Mouse (Mus musculus) testis, postnatal 10 days (tissue): ENCODE data around the gene Pik3r1.

Experiments
- DNase-seq: peaks from one replicate; pipeline ENCODE4 v3.0.0; 2021; ENCODE audit warnings: low spot score

Pik3r1 gene

DNA sequence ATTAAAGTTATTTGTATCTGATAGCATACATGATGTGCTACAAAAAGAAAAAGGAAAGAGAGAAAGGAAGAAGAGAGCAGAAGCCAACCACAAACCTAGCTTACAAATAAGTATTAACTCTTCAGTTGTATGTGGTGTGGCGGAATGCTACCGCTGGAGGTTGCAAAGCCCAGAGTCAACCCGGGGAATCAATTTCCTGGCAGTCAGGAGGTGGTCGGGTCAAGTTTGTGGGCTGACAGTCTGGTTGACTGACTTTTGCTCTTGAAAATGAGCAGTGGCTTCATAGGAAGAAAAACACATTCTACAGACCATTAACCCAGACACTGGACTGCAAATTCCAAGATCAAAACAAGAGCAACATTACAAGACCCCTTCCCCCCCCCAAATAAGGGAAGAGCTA is 85.6 kb downstream of the Pik3r1 start:
- no peak for DNase-seq

DNA sequence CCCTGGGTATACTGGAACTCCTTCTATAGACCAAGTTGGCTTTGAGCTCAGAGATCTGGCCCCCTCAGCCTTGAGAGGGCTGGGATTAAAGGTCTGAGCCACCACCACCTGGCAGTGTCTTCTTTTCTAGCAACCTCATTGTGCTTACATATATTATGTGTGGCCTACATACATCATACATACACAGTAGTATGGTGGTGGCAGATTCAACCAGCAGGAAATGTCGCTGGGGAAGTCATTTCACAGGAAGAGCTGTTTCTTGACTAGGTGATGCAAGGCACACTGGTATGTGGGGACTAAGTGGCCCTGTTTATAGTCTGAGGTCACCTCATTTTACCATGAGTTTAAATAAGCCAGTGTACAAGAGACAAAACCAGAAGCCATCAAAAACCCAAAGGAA is 87.9 kb downstream of the Pik3r1 start:
- no peak for DNase-seq

DNA sequence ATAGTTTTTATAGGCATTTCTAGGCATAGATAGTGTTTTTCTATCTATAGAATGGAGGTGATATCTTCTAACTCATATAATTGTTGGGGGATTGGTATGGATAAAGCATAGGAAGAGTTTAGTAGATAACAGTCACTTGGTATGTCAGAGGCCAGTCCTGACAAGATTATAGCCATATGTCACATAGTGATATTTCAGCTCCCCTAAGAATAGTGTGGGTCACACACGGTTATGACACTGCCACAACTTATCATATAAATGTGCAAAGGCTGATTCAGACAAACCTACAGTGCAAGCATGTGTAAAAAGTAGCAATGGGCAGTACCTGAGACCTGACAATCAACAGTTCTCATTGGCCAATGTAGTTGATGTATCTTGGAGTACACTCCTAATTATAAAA is 89.0 kb downstream of the Pik3r1 start:
- no peak for DNase-seq

DNA sequence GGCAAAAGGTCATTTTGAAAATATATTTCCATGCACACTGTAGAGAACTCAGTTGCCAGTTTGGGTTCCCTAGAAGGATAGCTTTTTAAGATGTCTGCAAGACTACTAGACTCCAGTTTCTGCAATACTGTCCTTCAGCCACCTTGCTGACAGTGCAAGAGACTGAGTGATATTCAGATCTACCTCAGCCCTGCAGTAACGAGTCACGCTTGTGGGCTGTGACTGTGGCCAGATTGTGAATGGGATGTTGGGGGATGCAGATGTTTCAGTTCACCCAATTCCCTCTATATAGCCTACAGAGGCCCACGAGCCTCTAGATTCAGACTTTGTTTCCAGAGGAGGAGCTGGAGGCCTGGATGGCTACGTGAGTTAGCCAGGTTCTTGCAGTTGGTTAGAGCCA is 90.0 kb downstream of the Pik3r1 start:
- no peak for DNase-seq

DNA sequence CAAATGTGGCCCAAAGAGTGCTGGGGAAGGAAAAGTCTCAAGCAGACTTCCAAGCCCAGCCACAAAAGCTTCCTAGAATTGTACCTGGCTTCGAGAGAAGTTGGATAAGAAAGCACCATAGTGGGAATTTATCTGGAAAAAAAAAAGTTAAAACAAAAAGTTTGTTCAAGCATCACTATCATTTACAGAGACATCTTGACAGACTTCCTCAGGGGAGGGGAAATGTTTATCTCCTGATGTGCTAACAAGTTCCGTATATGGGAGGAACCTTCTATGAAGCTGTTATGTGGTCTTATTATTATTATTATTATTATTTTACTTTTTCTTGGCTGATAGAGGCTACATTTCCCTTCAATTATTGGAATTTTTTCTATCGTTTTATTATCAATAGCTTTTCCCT is 94.1 kb downstream of the Pik3r1 start:
- DNase-seq: no peak

DNA sequence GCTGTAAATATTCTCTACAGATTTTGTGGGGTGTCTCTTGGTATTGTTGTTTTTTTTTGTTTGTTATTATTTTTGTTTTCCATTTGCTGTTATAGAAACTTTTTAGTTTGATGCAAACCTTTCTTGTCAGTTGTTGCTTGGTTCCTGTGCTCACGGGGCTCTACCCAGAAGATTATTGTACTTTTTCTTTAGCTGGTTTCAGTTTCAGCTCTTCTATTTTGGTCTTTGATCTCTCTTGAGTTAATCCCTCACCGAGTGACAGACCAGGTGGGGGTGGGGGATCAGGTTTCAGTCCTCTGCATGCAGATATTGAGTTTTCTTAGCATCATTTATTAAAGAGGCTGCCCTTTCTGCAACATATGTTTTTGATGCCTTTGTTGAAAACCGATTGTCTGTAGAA is 99.2 kb downstream of the Pik3r1 start:
- DNase-seq: no peak

DNA sequence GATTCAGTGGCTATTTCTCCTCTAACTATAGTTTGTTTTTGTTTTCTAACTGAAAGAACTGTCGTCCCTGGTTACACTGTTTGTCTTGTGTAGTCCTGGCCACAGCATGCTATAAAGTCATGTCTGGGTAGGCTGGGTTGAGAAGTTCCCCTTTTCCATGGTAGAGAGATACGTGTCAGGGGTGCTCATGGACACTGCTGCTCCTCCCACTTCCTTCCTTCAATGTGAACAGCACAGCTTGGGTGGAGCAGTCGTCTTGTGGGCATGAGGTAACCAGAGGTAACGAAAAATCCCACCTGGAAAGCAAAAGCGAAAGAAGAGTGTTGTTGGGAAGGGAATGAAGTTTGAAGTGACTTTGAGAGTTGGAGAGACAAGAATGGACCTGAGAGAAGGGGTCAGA is 104.0 kb downstream of the Pik3r1 start:
- no peak for DNase-seq

DNA sequence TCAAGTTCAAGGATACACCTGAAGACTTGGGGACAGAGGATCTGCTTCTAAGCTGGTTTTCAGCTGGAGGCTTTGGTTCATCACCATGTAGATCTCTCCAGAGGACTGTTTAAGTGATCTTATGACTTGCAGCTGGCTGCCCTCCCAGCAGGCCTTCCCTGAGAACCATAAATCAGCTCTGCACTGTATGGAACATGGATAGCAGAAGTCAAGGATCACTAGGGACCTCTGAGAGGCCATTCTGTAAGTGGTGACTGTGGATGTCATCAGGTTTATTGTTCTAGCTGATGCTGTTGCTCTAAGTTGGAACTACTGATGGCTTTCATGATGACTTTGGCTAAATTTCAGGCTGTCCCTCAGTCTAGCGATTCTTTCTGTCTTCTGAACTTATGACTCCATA is 105.1 kb downstream of the Pik3r1 start:
- DNase-seq: no peak

DNA sequence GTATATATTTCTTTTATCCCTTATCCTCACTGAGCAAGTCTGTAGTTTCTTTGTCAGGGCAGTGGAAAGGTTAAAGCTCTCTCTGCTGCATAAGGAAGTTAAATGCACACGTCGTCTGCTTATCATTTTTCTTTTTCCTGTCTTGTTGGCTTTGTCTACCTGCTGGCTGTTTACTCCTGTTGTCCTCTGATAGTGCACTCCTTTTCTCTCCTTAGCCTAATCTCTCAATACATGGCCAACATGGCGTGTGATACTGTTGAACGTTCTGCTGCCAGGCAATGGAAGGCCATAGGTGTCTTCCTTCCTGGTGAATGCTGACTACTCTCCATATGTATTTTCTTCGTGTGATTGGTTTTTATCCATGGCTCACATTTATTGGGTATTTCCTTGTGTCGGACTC is 106.5 kb downstream of the Pik3r1 start:
- no peak for DNase-seq

DNA sequence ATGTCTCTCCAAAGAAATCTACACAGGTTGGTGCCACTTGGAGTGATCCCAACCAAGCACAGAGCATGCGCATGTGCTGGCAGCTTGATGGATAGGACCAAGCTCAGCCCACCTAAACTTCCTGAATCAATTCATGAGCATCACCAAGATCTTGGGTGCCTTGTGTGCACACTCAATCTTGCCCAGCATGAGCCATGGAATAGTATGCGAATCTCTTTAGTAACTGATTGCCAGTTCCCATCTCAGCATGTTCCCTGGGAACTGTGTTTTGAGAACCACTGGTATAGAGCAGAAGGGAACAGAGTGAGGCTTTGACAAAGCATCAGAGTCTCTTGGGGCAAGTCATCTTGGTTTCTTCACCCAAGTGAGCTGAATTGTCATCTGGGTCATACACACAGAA is 107.8 kb downstream of the Pik3r1 start:
- no peak for DNase-seq

DNA sequence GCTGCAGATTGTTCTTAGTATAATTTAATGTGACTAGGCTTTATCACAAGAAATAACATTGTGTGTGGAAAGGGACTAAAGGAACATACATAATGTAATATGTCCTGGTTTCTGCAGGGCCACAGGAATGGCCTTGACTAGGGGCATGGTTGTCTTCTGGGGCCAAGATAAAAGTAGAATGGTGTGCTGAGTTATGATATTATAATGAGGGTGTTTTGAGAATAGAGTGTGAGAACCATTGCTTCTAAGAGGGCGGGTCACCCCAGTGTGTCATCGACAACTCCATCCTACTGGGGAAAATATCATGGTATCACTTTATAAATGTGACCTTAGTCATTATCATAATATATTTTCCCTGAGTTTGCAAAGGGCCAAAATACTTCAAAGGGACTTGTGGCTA is 115.9 kb downstream of the Pik3r1 start:
- DNase-seq: no peak

DNA sequence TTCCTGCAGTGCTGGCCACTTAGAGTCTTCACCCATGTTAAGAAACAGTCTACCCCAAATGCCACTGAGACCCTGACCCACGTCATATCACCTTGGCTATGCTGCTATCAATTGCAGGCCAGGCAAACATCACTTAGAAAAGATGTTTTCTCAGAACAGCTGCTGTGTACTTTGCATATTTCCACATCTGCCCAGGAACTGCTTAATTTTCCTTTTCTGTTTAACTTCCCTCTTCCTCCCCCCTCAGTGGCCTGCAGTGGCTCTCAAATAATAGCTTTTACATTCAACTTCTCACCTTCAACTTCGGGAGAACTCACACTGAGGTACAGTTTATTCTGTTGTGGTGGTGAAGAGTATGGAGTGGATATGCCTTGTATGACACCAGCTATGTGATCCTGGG is 126.4 kb downstream of the Pik3r1 start:
- no peak for DNase-seq

DNA sequence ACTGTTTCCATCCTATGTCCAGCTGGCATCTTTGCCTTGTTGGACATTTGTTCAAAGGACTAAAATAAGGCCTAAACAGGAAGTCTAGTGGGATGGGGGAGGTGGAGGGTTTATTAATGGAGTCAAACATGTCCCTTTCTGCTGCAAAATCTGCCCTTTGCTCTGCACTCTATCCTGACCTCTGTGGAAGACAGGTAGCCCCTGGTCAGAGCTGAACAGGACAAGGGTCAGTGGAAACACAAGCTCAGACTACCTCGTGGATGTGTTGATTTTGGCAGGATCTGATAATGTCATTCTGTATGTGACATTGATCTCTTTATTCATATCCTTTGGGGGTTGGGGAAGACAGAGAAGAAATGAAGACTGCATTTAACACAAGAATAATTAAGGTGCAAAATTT is 132.2 kb downstream of the Pik3r1 start:
- DNase-seq: no peak

DNA sequence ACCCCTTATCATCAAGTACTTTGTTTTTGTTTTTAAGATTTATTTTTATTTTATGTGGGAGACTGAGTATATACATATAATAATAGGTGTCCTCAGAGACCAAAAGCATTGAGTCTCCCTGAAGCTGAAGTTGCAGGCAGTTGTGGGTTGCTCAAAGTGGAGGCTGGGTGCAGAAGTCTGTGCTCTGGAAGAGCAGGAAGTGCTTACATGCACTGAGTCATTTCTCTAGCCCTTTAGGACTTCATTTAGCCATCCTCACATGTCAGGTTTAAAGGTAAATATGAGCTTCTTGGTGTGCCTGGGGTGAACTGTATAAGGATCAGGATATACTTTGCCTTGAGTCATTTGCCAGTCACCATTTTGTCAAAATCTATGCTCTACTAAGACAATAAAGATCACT is 133.6 kb downstream of the Pik3r1 start:
- no peak for DNase-seq

DNA sequence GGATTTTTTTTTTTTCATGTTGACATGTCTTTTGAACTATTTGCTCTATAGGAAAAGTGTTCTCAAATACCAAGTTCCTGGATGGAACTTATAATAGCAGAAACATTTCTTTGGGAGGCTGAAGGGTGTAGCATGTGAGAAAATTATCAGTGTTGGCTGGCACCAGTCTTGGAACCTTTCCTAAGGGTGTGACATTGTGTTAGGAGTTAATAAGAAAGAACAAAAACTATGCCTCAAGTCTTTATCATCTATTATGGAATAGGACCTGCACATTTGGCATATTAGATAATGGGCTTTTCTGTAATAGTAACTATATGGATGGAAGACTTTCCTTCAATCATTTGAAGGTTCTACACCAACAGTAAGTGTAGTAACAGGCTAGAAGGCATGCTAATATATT is 134.4 kb downstream of the Pik3r1 start:
- no peak for DNase-seq

DNA sequence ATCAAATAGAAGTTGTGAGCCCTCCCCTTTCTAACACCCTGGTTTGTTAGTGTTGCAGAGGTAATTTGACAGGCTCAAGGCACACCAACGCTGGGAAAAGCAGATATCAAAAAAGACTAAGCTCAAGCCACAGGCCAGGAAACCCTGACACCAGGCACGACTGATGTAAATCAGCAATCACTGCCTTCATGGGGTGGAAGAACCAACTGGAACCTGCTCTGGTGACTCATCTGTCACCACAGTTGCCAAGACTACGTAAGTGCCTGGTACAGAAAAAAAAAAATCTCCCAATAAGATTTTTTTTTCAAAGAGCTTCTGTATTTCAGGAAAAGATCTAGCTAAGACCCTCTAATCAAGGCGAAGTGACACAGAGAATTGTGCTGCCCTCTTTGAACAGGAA is 135.2 kb downstream of the Pik3r1 start:
- no peak for DNase-seq

DNA sequence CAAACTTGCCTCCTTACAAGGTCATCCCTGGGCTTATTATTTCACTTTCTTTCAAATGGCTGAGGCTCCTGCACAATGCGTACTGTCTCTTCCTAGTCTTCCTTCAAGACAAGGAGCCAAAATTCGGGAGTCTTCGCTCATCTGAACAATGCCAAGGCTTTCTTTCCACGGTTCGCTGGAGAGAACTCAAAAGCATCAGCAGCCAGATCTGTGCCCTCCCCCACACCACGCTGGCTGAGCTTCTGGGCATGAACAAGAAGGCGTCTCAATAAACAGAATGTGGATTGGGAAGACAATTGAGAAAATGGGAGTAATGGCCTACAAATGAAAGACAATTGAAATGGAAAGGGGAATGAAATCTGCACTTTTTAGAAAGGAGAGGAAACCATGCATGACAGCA is 136.5 kb downstream of the Pik3r1 start:
- peak; percentile 56 for DNase-seq
